Comparison of ENCODE assay signal across 8 mouse cellular contexts in genomic region chr14:46604886-46605531, GRCm38 (mm10).
DNase-seq lines count a peak whose midpoint lies in the region; ATAC-seq and TF ChIP-seq lines count a peak whose summit lies in the region.

No protein-coding gene starts in this region.

- WGBS in kidney, postnatal 0 days = 12% methylated on average over 16 of the region's 16 CpGs
- WGBS in embryonic facial prominence, embryonic 15.5 days = 10% methylated on average over 16 of the region's 16 CpGs
- 11% methylated on average over 16 of the region's 16 CpGs for WGBS in limb, embryonic 10.5 days
- 4% methylated on average over 16 of the region's 16 CpGs for WGBS in neural tube, embryonic 15.5 days

- H3K9ac ChIP-seq in kidney, postnatal 0 days (ENCODE audit: low read depth, low read length) = no peak overlapping the region
- H3K9ac ChIP-seq in embryonic facial prominence, embryonic 15.5 days = no peak overlapping the region
- no peak overlapping the region for H3K9ac ChIP-seq in neural tube, embryonic 15.5 days (replicated peaks)

- H3K36me3 ChIP-seq in kidney, postnatal 0 days (ENCODE audit: insufficient read depth, low read length) = no peaks in the 10 kb centered on the region
- no peaks in the 10 kb centered on the region for H3K36me3 ChIP-seq in embryonic facial prominence, embryonic 15.5 days
- no peaks in the 10 kb centered on the region for H3K36me3 ChIP-seq in limb, embryonic 10.5 days
- no peaks in the 10 kb centered on the region for H3K36me3 ChIP-seq in neural tube, embryonic 15.5 days

- peak overlapping the region; percentile 39 for H3K4me2 ChIP-seq in kidney, postnatal 0 days (ENCODE audit: low read length)
- peak overlapping the region; percentile 39 for H3K4me2 ChIP-seq in embryonic facial prominence, embryonic 15.5 days (replicated peaks)
- H3K4me2 ChIP-seq in neural tube, embryonic 15.5 days = peak overlapping the region; percentile 56

- DNase-seq in kidney, postnatal 0 days (ENCODE audit: low spot score) = no peak
- DNase-seq in kidney, adult 18-20 months = no peak
- peak; percentile 88 for DNase-seq in limb, embryonic 10.5 days (ENCODE audit: low spot score)
- DNase-seq in spleen, postnatal 14 days (ENCODE audit: low spot score in 2 of 2) = no peak
- no peak for DNase-seq in frontal cortex, postnatal 36 days (ENCODE audit: low spot score in 2 of 2)
- DNase-seq in right cerebral cortex, postnatal 36 days (ENCODE audit: low spot score in 2 of 2) = no peak

- H3K9me3 ChIP-seq in kidney, postnatal 0 days (replicated peaks; ENCODE audit: low read length) = no peaks in the 10 kb centered on the region
- no peaks in the 10 kb centered on the region for H3K9me3 ChIP-seq in embryonic facial prominence, embryonic 15.5 days (replicated peaks)
- H3K9me3 ChIP-seq in limb, embryonic 10.5 days (replicated peaks) = no peaks in the 10 kb centered on the region
- H3K9me3 ChIP-seq in neural tube, embryonic 15.5 days (replicated peaks) = no peaks in the 10 kb centered on the region

- H3K4me1 ChIP-seq in kidney, postnatal 0 days (replicated peaks; ENCODE audit: insufficient read depth, low read length) = peaks cover 7% of the 10 kb centered on the region
- peaks cover 19% of the 10 kb centered on the region for H3K4me1 ChIP-seq in embryonic facial prominence, embryonic 15.5 days
- H3K4me1 ChIP-seq in limb, embryonic 10.5 days = peaks cover 52% of the 10 kb centered on the region
- H3K4me1 ChIP-seq in neural tube, embryonic 15.5 days = peaks cover 13% of the 10 kb centered on the region

- H3K27me3 ChIP-seq in kidney, postnatal 0 days (ENCODE audit: insufficient read depth, low read length) = no peaks in the 10 kb centered on the region
- no peaks in the 10 kb centered on the region; the same call in 1 of the 2 replicates for H3K27me3 ChIP-seq in embryonic facial prominence, embryonic 15.5 days
- H3K27me3 ChIP-seq in limb, embryonic 10.5 days (ENCODE audit: low read depth, poor library complexity, severe bottlenecking) = 0 out of 2 replicates have a peak, but pooled peaks cover 11% of the 10 kb centered on the region
- H3K27me3 ChIP-seq in neural tube, embryonic 15.5 days (replicated peaks) = no peaks in the 10 kb centered on the region; the same call in 1 of the 2 replicates

- no peak for TF ChIP-seq CTCF in kidney, postnatal 0 days (IDR thresholded peaks at IDR 0.05; ENCODE audit: low read depth)

- no peak overlapping the region for H3K27ac ChIP-seq in kidney, postnatal 0 days
- no peak overlapping the region for H3K27ac ChIP-seq in embryonic facial prominence, embryonic 15.5 days (replicated peaks)
- peak overlapping the region; percentile 79 for H3K27ac ChIP-seq in limb, embryonic 10.5 days
- H3K27ac ChIP-seq in neural tube, embryonic 15.5 days (replicated peaks) = no peak overlapping the region

- 0 out of 2 replicates have a peak overlapping the region, but pooled peaks have one; percentile 11 for H3K4me3 ChIP-seq in kidney, postnatal 0 days (replicated peaks; ENCODE audit: low read depth, low read length)
- H3K4me3 ChIP-seq in embryonic facial prominence, embryonic 15.5 days (replicated peaks) = 0 out of 2 replicates have a peak overlapping the region, but pooled peaks have one; percentile 4
- H3K4me3 ChIP-seq in limb, embryonic 10.5 days = peak overlapping the region; percentile 18
- peak overlapping the region; percentile 22 for H3K4me3 ChIP-seq in neural tube, embryonic 15.5 days (replicated peaks)

- ATAC-seq in kidney, postnatal 0 days (replicated peaks; ENCODE audit: low FRiP score, low read depth) = no peak
- no peak for ATAC-seq in embryonic facial prominence, embryonic 15.5 days (ENCODE audit: insufficient number of reproducible peaks, low FRiP score, low TSS enrichment, low read depth)
- peak; percentile 69; the same call in 1 of the 2 replicates for ATAC-seq in neural tube, embryonic 15.5 days (ENCODE audit: low FRiP score)
